Mouse (Mus musculus): ENCODE results near the gene Adamtsl3.

The Adamtsl3 gene

GRCm38 (mm10) chr7:82335211-82336121 is at the start of gene Adamtsl3:
Gene Adamtsl3, plus strand, starts transcription at chr7:82335694.
- DNase-seq, result no peak

GRCm38 (mm10) chr7:82287242-82287641 is 48.3 kb upstream of the Adamtsl3 start:
- DNase-seq, result no peak

GRCm38 (mm10) chr7:82293441-82293840 is 42.1 kb upstream of the Adamtsl3 start:
- DNase-seq, result no peak

- no peak for DNase-seq
Observed at GRCm38 (mm10) chr7:82294083-82294482, 41.4 kb upstream of the Adamtsl3 start.

GRCm38 (mm10) chr7:82294611-82295010 is 40.9 kb upstream of the Adamtsl3 start:
- DNase-seq, result no peak

- no peak for DNase-seq
Observed at GRCm38 (mm10) chr7:82308398-82308797, 27.1 kb upstream of the Adamtsl3 start.

GRCm38 (mm10) chr7:82318515-82318914 is 17.0 kb upstream of the Adamtsl3 start:
- no peak for DNase-seq

GRCm38 (mm10) chr7:82326616-82327015 is 8.9 kb upstream of the Adamtsl3 start:
- DNase-seq, result no peak

- DNase-seq, result no peak
Observed at GRCm38 (mm10) chr7:82327201-82327600, 8.3 kb upstream of the Adamtsl3 start.

GRCm38 (mm10) chr7:82327881-82328280 is 7.6 kb upstream of the Adamtsl3 start:
- DNase-seq, result no peak

- no peak for DNase-seq
Observed at GRCm38 (mm10) chr7:82329831-82330230, 5.7 kb upstream of the Adamtsl3 start.

GRCm38 (mm10) chr7:82330860-82331259 is 4.6 kb upstream of the Adamtsl3 start:
- DNase-seq, result no peak

- DNase-seq, result no peak
Observed at GRCm38 (mm10) chr7:82334000-82334399, 1.5 kb upstream of the Adamtsl3 start.

- DNase-seq, result no peak
Observed at GRCm38 (mm10) chr7:82336132-82336531, 638 bp downstream of the Adamtsl3 start.

- DNase-seq, result no peak
Observed at GRCm38 (mm10) chr7:82338121-82338520, 2.6 kb downstream of the Adamtsl3 start.

- DNase-seq, result no peak
Observed at GRCm38 (mm10) chr7:82338532-82338931, 3.0 kb downstream of the Adamtsl3 start.

- DNase-seq, result no peak
Observed at GRCm38 (mm10) chr7:82339214-82339613, 3.7 kb downstream of the Adamtsl3 start.

- no peak for DNase-seq
Observed at GRCm38 (mm10) chr7:82341476-82341875, 6.0 kb downstream of the Adamtsl3 start.

- no peak for DNase-seq
Observed at GRCm38 (mm10) chr7:82346706-82347105, 11.2 kb downstream of the Adamtsl3 start.

- no peak for DNase-seq
Observed at GRCm38 (mm10) chr7:82349796-82350195, 14.3 kb downstream of the Adamtsl3 start.

GRCm38 (mm10) chr7:82350421-82350820 is 14.9 kb downstream of the Adamtsl3 start:
- no peak for DNase-seq

- no peak for DNase-seq
Observed at GRCm38 (mm10) chr7:82359146-82359545, 23.7 kb downstream of the Adamtsl3 start.

- DNase-seq, result no peak
Observed at GRCm38 (mm10) chr7:82359674-82360073, 24.2 kb downstream of the Adamtsl3 start.

- no peak for DNase-seq
Observed at GRCm38 (mm10) chr7:82360186-82360585, 24.7 kb downstream of the Adamtsl3 start.

GRCm38 (mm10) chr7:82361127-82361526 is 25.6 kb downstream of the Adamtsl3 start:
- DNase-seq, result peak in 1 of 2 experiments; percentile 9
